Mouse (Mus musculus) CH12.LX (cell line): ENCODE data around the gene Duoxa2. TPM values are rescaled to one million over a fixed set of nuclear protein-coding genes. Genes with fewer than 3 reads are reported as not detected.

Experiments
- DNase-seq: peaks from one replicate; pipeline ENCODE4 v3.0.0-alpha.2; 2013; ENCODE audit errors: extremely low read depth
- H3K27ac ChIP-seq: 2 replicates; pipeline ENCODE4 v1.5.1; 2012; ENCODE audit warnings: low read depth, mild to moderate bottlenecking, control low read depth, moderate library complexity; ENCODE audit not compliant: insufficient read depth
- H3K27me3 ChIP-seq: replicated peaks from 2 replicates; pipeline ENCODE3; 2012; ENCODE audit warnings: inconsistent platforms
- H3K36me3 ChIP-seq, 2 experiments: replicated peaks in 1 of 2; 2 replicates each; pipeline versions ENCODE3 to v1.6.1; 2012; ENCODE audit warnings: inconsistent platforms in 1 of 2, low read length in 1 of 2, mild to moderate bottlenecking in 1 of 2, mixed read lengths in 1 of 2, moderate library complexity in 1 of 2; ENCODE audit not compliant: control insufficient read depth in 1 of 2, insufficient read depth in 1 of 2
- H3K4me1 ChIP-seq, 2 experiments: 2 replicates each; pipeline ENCODE4 v1.6.1; 2012; ENCODE audit warnings: inconsistent platforms in 1 of 2, moderate library complexity in 1 of 2; ENCODE audit not compliant: insufficient read depth in 2 of 2, control insufficient read depth in 1 of 2
- H3K4me2 ChIP-seq: 2 replicates; pipeline ENCODE4 v1.6.1; 2012; ENCODE audit warnings: low read depth, mild to moderate bottlenecking, control low read depth; ENCODE audit not compliant: poor library complexity, insufficient read depth, severe bottlenecking
- H3K4me3 ChIP-seq, 3 experiments: fragments of 150-350 bp in 1 of 3; sonication (generic) in 1 of 3; replicated peaks in 1 of 3; 2 replicates each; pipeline versions ENCODE3 to v1.5.1; 2011 to 2012; ENCODE audit warnings: low read depth in 2 of 3, low read length in 2 of 3, mild to moderate bottlenecking in 2 of 3, moderate library complexity in 2 of 3, control low read depth in 1 of 3, improper control_type of control experiment in 1 of 3, inconsistent platforms in 1 of 3, mixed read lengths in 1 of 3; ENCODE audit not compliant: poor library complexity in 1 of 3
- H3K79me2 ChIP-seq: replicated peaks from 2 replicates; pipeline ENCODE4 v1.6.1; 2012; ENCODE audit warnings: mild to moderate bottlenecking, moderate library complexity; ENCODE audit not compliant: control insufficient read depth, poor library complexity, insufficient read depth, severe bottlenecking; ENCODE audit errors: extremely low read depth
- H3K9ac ChIP-seq: 2 replicates; pipeline ENCODE4 v1.6.1; 2012; ENCODE audit warnings: low read depth, mild to moderate bottlenecking, control low read depth, moderate library complexity; ENCODE audit not compliant: insufficient read depth
- H3K9me3 ChIP-seq: replicated peaks from 2 replicates; pipeline ENCODE3; 2012; ENCODE audit warnings: low read length, inconsistent platforms, mixed read lengths
- CHD1 ChIP-seq: IDR thresholded peaks from 2 replicates; pipeline ENCODE4 v1.6.1; 2012; ENCODE audit warnings: low read depth, low read length, improper control_type of control experiment, inconsistent platforms
- CHD2 ChIP-seq: IDR thresholded peaks from 2 replicates; pipeline ENCODE4 v1.6.1; 2011; ENCODE audit warnings: low read length, improper control_type of control experiment
- E2F4 ChIP-seq: IDR thresholded peaks from 2 replicates; pipeline ENCODE4 v1.6.1; 2011; ENCODE audit warnings: low read depth, low read length, improper control_type of control experiment; ENCODE audit not compliant: insufficient replicate concordance
- ETS1 ChIP-seq: conservative IDR thresholded peaks from 2 replicates; pipeline ENCODE4 v1.6.1; 2012; ENCODE audit warnings: low read depth, mild to moderate bottlenecking, inconsistent platforms, low read length, improper control_type of control experiment, moderate library complexity
- HCFC1 ChIP-seq: IDR thresholded peaks from 2 replicates; pipeline ENCODE4 v1.6.1; 2012; ENCODE audit warnings: low read depth, mild to moderate bottlenecking, inconsistent platforms, low read length, improper control_type of control experiment
- KAT2A ChIP-seq: IDR thresholded peaks from 2 replicates; pipeline ENCODE4 v1.6.1; 2012; ENCODE audit warnings: low read length, improper control_type of control experiment, inconsistent platforms; ENCODE audit not compliant: insufficient replicate concordance
- MYC ChIP-seq: IDR thresholded peaks from 2 replicates; pipeline ENCODE4 v1.6.1; 2011; ENCODE audit warnings: low read depth, mild to moderate bottlenecking, improper control_type of control experiment, low read length
- PAX5 ChIP-seq: IDR thresholded peaks from 2 replicates; pipeline ENCODE4 v1.6.1; 2012; ENCODE audit warnings: low read length, inconsistent platforms, mixed read lengths
- POLR2A ChIP-seq: IDR thresholded peaks from 2 replicates; pipeline ENCODE4 v1.6.1; 2011; ENCODE audit warnings: low read depth, mild to moderate bottlenecking, improper control_type of control experiment, low read length
- POLR2AphosphoS2 ChIP-seq: IDR thresholded peaks from 2 replicates; pipeline ENCODE4 v1.6.1; 2011; ENCODE audit warnings: low read depth, low read length, improper control_type of control experiment
- RCOR1 ChIP-seq: conservative IDR thresholded peaks from 2 replicates; pipeline ENCODE4 v1.6.1; 2012; ENCODE audit warnings: low read depth, mild to moderate bottlenecking, inconsistent platforms, low read length, improper control_type of control experiment
- SMC3 ChIP-seq: IDR thresholded peaks from 2 replicates; pipeline ENCODE4 v1.6.1; 2011; ENCODE audit warnings: low read depth, low read length, improper control_type of control experiment
- USF1 ChIP-seq: IDR thresholded peaks from 2 replicates; pipeline ENCODE4 v1.6.1; 2014; ENCODE audit warnings: low read depth, mild to moderate bottlenecking, inconsistent platforms, low read length, improper control_type of control experiment
- USF2 ChIP-seq: conservative IDR thresholded peaks from 2 replicates; pipeline ENCODE4 v1.6.1; 2011; ENCODE audit warnings: low read depth, low read length, improper control_type of control experiment
- ZKSCAN1 ChIP-seq: IDR thresholded peaks from 2 replicates; pipeline ENCODE4 v1.6.1; 2012; ENCODE audit warnings: low read depth, inconsistent platforms, low read length, improper control_type of control experiment, borderline replicate concordance
- dilution Hi-C: fragments of 300-500 bp; cut with MboI; formaldehyde crosslinking; loops from 2 replicates; pipeline ENCODE4 v1.14.3; 2020; ENCODE audit warnings: low sequenced_read_pairs; ENCODE audit not compliant: extremely low pct_unique_long_range_greater_than_20kb, extremely low pct_ligation_motif_present
- in situ Hi-C: fragments of 300-500 bp; cut with MboI; formaldehyde crosslinking; loops from 3 replicates; pipeline ENCODE4 v1.14.3; 2019; ENCODE audit warnings: low sequenced_read_pairs, low pct_ligation_motif_present, low pct_unique_long_range_greater_than_20kb, mixed read lengths
- polyA plus RNA-seq: library from polyadenylated mRNA; unstranded; fragments of >175 nt; gene quantifications from 2 replicates; pipeline ENCODE4 v1.2.1, GENCODE M21; 2012; ENCODE audit warnings: low read depth; ENCODE audit not compliant: insufficient read length
- total RNA-seq, 2 experiments: library from RNA; depleted of rRNA; stranded (reverse); fragments of 300-350 nt in 1 of 2; fragments of >200 nt in 1 of 2; gene quantifications; 2 replicates each; pipeline ENCODE4 v1.2.3; 2012 to 2014

Duoxa2 gene
- total and polyA plus RNA-seq, 3 experiments, result not detected

DNA sequence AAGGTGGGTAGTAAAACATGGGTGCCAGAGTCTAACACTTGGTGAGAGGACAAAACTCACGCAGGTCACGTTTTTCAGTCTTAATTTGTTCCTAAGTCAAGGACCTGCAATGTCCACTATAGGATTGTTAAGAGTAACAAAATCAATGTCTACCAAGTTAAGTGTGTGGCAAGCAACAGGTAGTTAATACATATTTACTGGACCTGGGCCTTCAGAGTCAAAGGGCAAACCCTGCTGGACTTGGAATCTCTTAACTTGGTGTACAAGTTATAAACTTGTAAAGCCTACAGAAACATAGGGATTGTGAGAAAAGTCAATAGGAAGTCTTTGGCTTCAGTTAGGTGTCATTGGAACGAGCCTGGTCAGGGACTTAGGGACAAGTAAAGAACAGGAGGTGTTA lies 25.9 kb downstream of the Duoxa2 start:
- Histone ChIP-seq H3K4me3 (no peak overlapping the region), H3K27me3 (no peaks in the 10 kb centered on the region), H3K27ac (no peak overlapping the region), H3K4me1 (no peaks in the 10 kb centered on the region), H3K4me2 (no peak overlapping the region), H3K9ac (no peak overlapping the region), H3K79me2 (no peaks in the 10 kb centered on the region), H3K9me3 (no peaks in the 10 kb centered on the region), H3K36me3 (no peaks in the 10 kb centered on the region)
- in situ Hi-C loops (no loop called here), dilution Hi-C loops (no loop called here)
- DNase-seq, result no peak
- TF ChIP-seq HCFC1 (no peak), ETS1 (no peak), USF1 (no peak), SMC3 (no peak), RCOR1 (no peak), KAT2A (no peak), PAX5 (no peak), ZKSCAN1 (no peak), CHD1 (no peak), USF2 (no peak), E2F4 (no peak), POLR2AphosphoS2 (no peak)

GRCm38 (mm10) chr2:122325361-122325760 lies 26.7 kb downstream of the Duoxa2 start:
- TF ChIP-seq E2F4 (no peak), POLR2A (no peak), POLR2AphosphoS2 (no peak)
- no peak for DNase-seq
- H3K4me2 ChIP-seq, result no peak overlapping the region
- in situ Hi-C loops, result no loop called here
- H3K4me1 ChIP-seq, result no peaks in the 10 kb centered on the region
- no peak overlapping the region for H3K27ac ChIP-seq
- H3K27me3 ChIP-seq, result no peaks in the 10 kb centered on the region
- no peaks in the 10 kb centered on the region for H3K9me3 ChIP-seq
- no peaks in the 10 kb centered on the region for H3K36me3 ChIP-seq
- no peak overlapping the region for H3K9ac ChIP-seq
- H3K79me2 ChIP-seq, result no peaks in the 10 kb centered on the region
- dilution Hi-C loops, result no loop called here
- no peak overlapping the region for H3K4me3 ChIP-seq

DNA sequence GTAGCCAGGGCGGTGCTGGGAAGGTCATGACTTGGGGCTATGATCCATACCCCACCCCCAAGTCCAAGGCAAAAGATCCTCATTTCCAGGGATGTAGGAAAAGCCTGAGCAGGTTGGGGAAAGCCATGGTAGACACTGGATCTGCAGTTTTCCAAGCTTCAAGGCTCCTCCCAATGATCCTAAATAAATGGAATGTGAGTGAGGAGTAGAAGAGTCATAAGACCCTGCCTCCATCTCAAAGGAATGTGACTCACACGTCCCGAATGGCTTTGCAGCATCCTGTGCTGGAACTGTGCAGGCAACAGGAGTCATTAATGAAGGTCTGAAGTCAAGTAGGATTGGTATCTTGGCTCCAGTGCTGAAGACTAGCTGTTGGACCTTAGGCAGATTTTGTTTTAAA lies 29.3 kb downstream of the Duoxa2 start:
- TF ChIP-seq POLR2AphosphoS2, result no peak
- no peak for TF ChIP-seq CHD2
- TF ChIP-seq MYC, result no peak
- no peak for TF ChIP-seq SMC3

More for the DNA sequence above, 29.3 kb downstream of the Duoxa2 start:
- Histone ChIP-seq H3K27me3 (no peaks in the 10 kb centered on the region), H3K27ac (no peak overlapping the region), H3K79me2 (no peaks in the 10 kb centered on the region), H3K9me3 (no peaks in the 10 kb centered on the region), H3K4me1 (no peaks in the 10 kb centered on the region), H3K4me3 (no peak overlapping the region), H3K36me3 (no peaks in the 10 kb centered on the region), H3K4me2 (no peak overlapping the region), H3K9ac (no peak overlapping the region)
- dilution Hi-C loops, result no loop called here
- in situ Hi-C loops, result no loop called here
- no peak for DNase-seq
